ENCODE assay signal across 7 mouse cellular contexts in the genomic region with DNA sequence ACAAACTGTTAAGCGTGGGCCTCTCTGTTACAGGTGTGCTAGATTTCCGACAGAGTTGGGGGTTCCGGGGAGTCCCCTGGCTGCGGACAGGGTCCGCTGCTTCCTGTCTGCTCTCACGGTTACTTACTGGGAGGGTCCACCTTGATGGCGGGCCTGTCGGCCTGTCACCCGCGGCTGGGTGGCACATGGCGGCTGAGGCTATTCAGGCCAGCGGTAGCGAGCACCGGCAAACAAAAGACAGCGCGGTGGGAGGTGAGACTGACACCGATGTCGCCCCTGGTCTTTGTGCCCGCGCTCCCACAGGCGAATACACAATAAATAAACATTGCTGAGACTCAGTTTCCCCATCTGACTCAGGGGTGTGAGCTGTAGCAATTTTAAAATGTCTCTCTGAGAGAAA. TPM values are rescaled to one million over a fixed set of nuclear protein-coding genes. Genes with fewer than 3 reads are reported as not detected.
A peak's percentile ranks its signal among the peaks of the same experiment; 100 is the strongest.
DNase-seq lines count a peak whose midpoint lies in the region; ATAC-seq lines count a peak whose summit lies in the region.

No protein-coding gene starts in this region.

- no peak for ATAC-seq in lung, embryonic 15.5 days (ENCODE audit: borderline replicate concordance, extremely low read depth, low FRiP score, low TSS enrichment)
- ATAC-seq in forebrain, embryonic 14.5 days = peak; percentile 28
- ATAC-seq in liver, embryonic 13.5 days (ENCODE audit: low read depth) = no peak
- no peak for ATAC-seq in stomach, embryonic 16.5 days (ENCODE audit: insufficient read depth, low FRiP score)
- no peak for ATAC-seq in megakaryocyte-erythroid progenitor cell, adult 5-6 weeks (replicated peaks; ENCODE audit: low FRiP score, low TSS enrichment, poor library complexity, severe bottlenecking)

- peak overlapping the region; percentile 41 for H3K4me3 ChIP-seq in lung, embryonic 15.5 days
- H3K4me3 ChIP-seq in forebrain, embryonic 14.5 days (ENCODE audit: low read depth, low read length) = peak overlapping the region; percentile 42
- H3K4me3 ChIP-seq in liver, embryonic 13.5 days (replicated peaks) = peak overlapping the region; percentile 42
- H3K4me3 ChIP-seq in stomach, embryonic 16.5 days (replicated peaks; ENCODE audit: low read length) = peak overlapping the region; percentile 36

- peaks cover 41% of the 10 kb centered on the region for H3K27me3 ChIP-seq in lung, embryonic 15.5 days
- H3K27me3 ChIP-seq in forebrain, embryonic 14.5 days (replicated peaks; ENCODE audit: control insufficient read depth, insufficient read depth, low read length) = no peaks in the 10 kb centered on the region
- H3K27me3 ChIP-seq in liver, embryonic 13.5 days = peaks cover 96% of the 10 kb centered on the region
- peaks cover 25% of the 10 kb centered on the region for H3K27me3 ChIP-seq in stomach, embryonic 16.5 days (ENCODE audit: control insufficient read depth, insufficient read depth, low read length)

- peak overlapping the region; percentile 72 for H3K4me2 ChIP-seq in lung, embryonic 15.5 days
- H3K4me2 ChIP-seq in forebrain, embryonic 14.5 days (ENCODE audit: low read length) = peak overlapping the region; percentile 80
- H3K4me2 ChIP-seq in liver, embryonic 13.5 days = peak overlapping the region; percentile 60
- H3K4me2 ChIP-seq in stomach, embryonic 16.5 days (ENCODE audit: low read depth, low read length) = peak overlapping the region; percentile 65

- H3K27ac ChIP-seq in lung, embryonic 15.5 days = no peak overlapping the region
- H3K27ac ChIP-seq in forebrain, embryonic 14.5 days (ENCODE audit: low read depth, low read length) = peak overlapping the region; percentile 86
- no peak overlapping the region for H3K27ac ChIP-seq in liver, embryonic 13.5 days
- H3K27ac ChIP-seq in stomach, embryonic 16.5 days (ENCODE audit: low read length) = no peak overlapping the region

- peaks cover 10% of the 10 kb centered on the region; the same call in 1 of the 2 replicates for H3K36me3 ChIP-seq in lung, embryonic 15.5 days
- peaks cover 29% of the 10 kb centered on the region for H3K36me3 ChIP-seq in forebrain, embryonic 14.5 days (ENCODE audit: control insufficient read depth, insufficient read depth, low read length)
- H3K36me3 ChIP-seq in liver, embryonic 13.5 days = no peaks in the 10 kb centered on the region
- H3K36me3 ChIP-seq in stomach, embryonic 16.5 days (ENCODE audit: control insufficient read depth, insufficient read depth, low read length) = no peaks in the 10 kb centered on the region

- H3K9me3 ChIP-seq in lung, embryonic 15.5 days = no peaks in the 10 kb centered on the region
- no peaks in the 10 kb centered on the region for H3K9me3 ChIP-seq in forebrain, embryonic 14.5 days (replicated peaks; ENCODE audit: control insufficient read depth, low read length)
- H3K9me3 ChIP-seq in liver, embryonic 13.5 days (replicated peaks) = no peaks in the 10 kb centered on the region
- no peaks in the 10 kb centered on the region for H3K9me3 ChIP-seq in stomach, embryonic 16.5 days (replicated peaks; ENCODE audit: control insufficient read depth, low read length)

- H3K4me1 ChIP-seq in lung, embryonic 15.5 days = peaks cover 15% of the 10 kb centered on the region
- H3K4me1 ChIP-seq in forebrain, embryonic 14.5 days (ENCODE audit: control insufficient read depth, insufficient read depth, low read length) = peaks cover 9% of the 10 kb centered on the region
- peaks cover 29% of the 10 kb centered on the region for H3K4me1 ChIP-seq in liver, embryonic 13.5 days (replicated peaks)
- peaks cover 3% of the 10 kb centered on the region; the same call in 1 of the 2 replicates for H3K4me1 ChIP-seq in stomach, embryonic 16.5 days (ENCODE audit: control insufficient read depth, insufficient read depth, low read length)

- H3K9ac ChIP-seq in lung, embryonic 15.5 days = no peak overlapping the region
- peak overlapping the region; percentile 83 for H3K9ac ChIP-seq in forebrain, embryonic 14.5 days (ENCODE audit: low read length)
- no peak overlapping the region; the same call in 1 of the 2 replicates for H3K9ac ChIP-seq in liver, embryonic 13.5 days
- peak overlapping the region; percentile 62 for H3K9ac ChIP-seq in stomach, embryonic 16.5 days (ENCODE audit: low read length)

- no peak for DNase-seq in lung, postnatal 25 days (ENCODE audit: low spot score)
- DNase-seq in forebrain, embryonic 14.5 days (ENCODE audit: low spot score) = peak; percentile 44
- no peak for DNase-seq in liver, embryonic 13.5 days
- DNase-seq in spleen, postnatal 4 days (ENCODE audit: low spot score in 2 of 2) = no peak

- 9% methylated on average over 21 of the region's 21 CpGs for WGBS in lung, embryonic 15.5 days
- WGBS in forebrain, embryonic 14.5 days = 5% methylated on average over 21 of the region's 21 CpGs
- WGBS in liver, embryonic 13.5 days (ENCODE audit: insufficient replicate concordance) = 5% methylated on average over 21 of the region's 21 CpGs
- 20% methylated on average over 21 of the region's 21 CpGs for WGBS in stomach, embryonic 16.5 days

RNA-seq across cellular contexts. Expression of gene Efna2, which starts 10.7 kb away (rescaled TPM):
- polyA plus RNA-seq in lung, embryonic 15.5 days (2015; fragmentation: Nextera tagmentation; extraction: Ambion mirVana) = 16.0 and 17.3 TPM in 2 replicates
- polyA plus RNA-seq in forebrain, embryonic 14.5 days (2014; fragmentation: Nextera tagmentation; extraction: Ambion mirVana) = 14.5 and 20.6 TPM in 2 replicates
- polyA plus RNA-seq in liver, embryonic 13.5 days (2015; fragmentation: Nextera tagmentation; extraction: Ambion mirVana) = 0.98 and 1.1 TPM in 2 replicates
- 9.3 and 10.5 TPM in 2 replicates for polyA plus RNA-seq in stomach, embryonic 16.5 days (2015; fragmentation: Nextera tagmentation; extraction: Ambion mirVana)
- total RNA-seq in megakaryocyte-erythroid progenitor cell, adult 5-6 weeks (2014; fragmentation: Nextera tagmentation) = 0.40 TPM in 1 of 2 replicates, not detected in the other
- 0.80 TPM in 1 of 2 replicates, not detected in the other for total RNA-seq in megakaryocyte-erythroid progenitor cell, adult 5-6 weeks (2017)

RNA-seq across cellular contexts. Expression of gene 1600002K03Rik, which starts 17.3 kb away (rescaled TPM):
- polyA plus RNA-seq in lung, embryonic 15.5 days (2015; fragmentation: Nextera tagmentation; extraction: Ambion mirVana) = 11.6 and 14.7 TPM in 2 replicates
- polyA plus RNA-seq in forebrain, embryonic 14.5 days (2014; fragmentation: Nextera tagmentation; extraction: Ambion mirVana) = 7.2 and 9.0 TPM in 2 replicates
- 14.8 and 15.1 TPM in 2 replicates for polyA plus RNA-seq in liver, embryonic 13.5 days (2015; fragmentation: Nextera tagmentation; extraction: Ambion mirVana)
- polyA plus RNA-seq in stomach, embryonic 16.5 days (2015; fragmentation: Nextera tagmentation; extraction: Ambion mirVana) = 16.4 and 16.6 TPM in 2 replicates
- 14.2 and 22.9 TPM in 2 replicates for total RNA-seq in megakaryocyte-erythroid progenitor cell, adult 5-6 weeks (2014; fragmentation: Nextera tagmentation)
- total RNA-seq in megakaryocyte-erythroid progenitor cell, adult 5-6 weeks (2017) = 25.4 and 27.8 TPM in 2 replicates

RNA-seq across cellular contexts. Expression of gene Cirbp, which starts 24.2 kb away (rescaled TPM):
- polyA plus RNA-seq in lung, embryonic 15.5 days (2015; fragmentation: Nextera tagmentation; extraction: Ambion mirVana) = 94.6 and 95.1 TPM in 2 replicates
- polyA plus RNA-seq in forebrain, embryonic 14.5 days (2014; fragmentation: Nextera tagmentation; extraction: Ambion mirVana) = 239 and 266 TPM in 2 replicates
- polyA plus RNA-seq in liver, embryonic 13.5 days (2015; fragmentation: Nextera tagmentation; extraction: Ambion mirVana) = 19.5 and 21.9 TPM in 2 replicates
- 69.8 and 80.8 TPM in 2 replicates for polyA plus RNA-seq in stomach, embryonic 16.5 days (2015; fragmentation: Nextera tagmentation; extraction: Ambion mirVana)
- 31.5 and 44.0 TPM in 2 replicates for total RNA-seq in megakaryocyte-erythroid progenitor cell, adult 5-6 weeks (2014; fragmentation: Nextera tagmentation)
- 30.8 and 73.1 TPM in 2 replicates for total RNA-seq in megakaryocyte-erythroid progenitor cell, adult 5-6 weeks (2017)

RNA-seq across cellular contexts. Expression of gene Mum1, which starts 36.2 kb away (rescaled TPM):
- 64.5 and 66.2 TPM in 2 replicates for polyA plus RNA-seq in lung, embryonic 15.5 days (2015; fragmentation: Nextera tagmentation; extraction: Ambion mirVana)
- 39.6 and 42.4 TPM in 2 replicates for polyA plus RNA-seq in forebrain, embryonic 14.5 days (2014; fragmentation: Nextera tagmentation; extraction: Ambion mirVana)
- 26.1 and 26.5 TPM in 2 replicates for polyA plus RNA-seq in liver, embryonic 13.5 days (2015; fragmentation: Nextera tagmentation; extraction: Ambion mirVana)
- 50.8 and 51.6 TPM in 2 replicates for polyA plus RNA-seq in stomach, embryonic 16.5 days (2015; fragmentation: Nextera tagmentation; extraction: Ambion mirVana)
- 60.8 and 124 TPM in 2 replicates for total RNA-seq in megakaryocyte-erythroid progenitor cell, adult 5-6 weeks (2014; fragmentation: Nextera tagmentation)
- total RNA-seq in megakaryocyte-erythroid progenitor cell, adult 5-6 weeks (2017) = 44.2 and 49.0 TPM in 2 replicates

RNA-seq across cellular contexts. Expression of gene Midn, which starts 41.9 kb away (rescaled TPM):
- 17.5 and 18.6 TPM in 2 replicates for polyA plus RNA-seq in lung, embryonic 15.5 days (2015; fragmentation: Nextera tagmentation; extraction: Ambion mirVana)
- 67.0 and 73.6 TPM in 2 replicates for polyA plus RNA-seq in forebrain, embryonic 14.5 days (2014; fragmentation: Nextera tagmentation; extraction: Ambion mirVana)
- 3.0 and 3.3 TPM in 2 replicates for polyA plus RNA-seq in liver, embryonic 13.5 days (2015; fragmentation: Nextera tagmentation; extraction: Ambion mirVana)
- polyA plus RNA-seq in stomach, embryonic 16.5 days (2015; fragmentation: Nextera tagmentation; extraction: Ambion mirVana) = 7.8 and 9.8 TPM in 2 replicates
- 30.9 and 34.0 TPM in 2 replicates for total RNA-seq in megakaryocyte-erythroid progenitor cell, adult 5-6 weeks (2014; fragmentation: Nextera tagmentation)
- 9.4 and 10.5 TPM in 2 replicates for total RNA-seq in megakaryocyte-erythroid progenitor cell, adult 5-6 weeks (2017)

Comparison
In these comparisons a context has a peak if more than half of its experiments do, and no peak if none do; other contexts are left out.
1. H3K9ac ChIP-seq: peak in forebrain, embryonic 14.5 days (single experiment) and stomach, embryonic 16.5 days (single experiment); none in lung, embryonic 15.5 days (single experiment) and liver, embryonic 13.5 days (single experiment).
2. Peak in every context shown above with its lines, with median percentiles within 50 percentile points of each other: H3K4me2 ChIP-seq and H3K4me3 ChIP-seq.